Mouse (Mus musculus) activated CD4-positive, CD25-positive, alpha-beta regulatory T cell, adult 9 weeks (primary cell): Measurements from ENCODE around the gene Rnf227. TPM values are rescaled to one million over a fixed set of nuclear protein-coding genes. Genes with fewer than 3 reads are reported as not detected.

ENCODE experiments used
- polyA plus RNA-seq: library from polyadenylated mRNA; unstranded; fragments of 100-300 nt; shearing (Covaris generic); gene quantifications from one replicate; pipeline ENCODE4 v1.2.1, GENCODE M21; 2017

Rnf227 gene
- 3.5 TPM for polyA plus RNA-seq

GRCm38 (mm10) chr11:69340161-69341131 lies at the start of gene Rnf227:
Rnf227 (plus strand) TSS chr11:69340461.

DNA sequence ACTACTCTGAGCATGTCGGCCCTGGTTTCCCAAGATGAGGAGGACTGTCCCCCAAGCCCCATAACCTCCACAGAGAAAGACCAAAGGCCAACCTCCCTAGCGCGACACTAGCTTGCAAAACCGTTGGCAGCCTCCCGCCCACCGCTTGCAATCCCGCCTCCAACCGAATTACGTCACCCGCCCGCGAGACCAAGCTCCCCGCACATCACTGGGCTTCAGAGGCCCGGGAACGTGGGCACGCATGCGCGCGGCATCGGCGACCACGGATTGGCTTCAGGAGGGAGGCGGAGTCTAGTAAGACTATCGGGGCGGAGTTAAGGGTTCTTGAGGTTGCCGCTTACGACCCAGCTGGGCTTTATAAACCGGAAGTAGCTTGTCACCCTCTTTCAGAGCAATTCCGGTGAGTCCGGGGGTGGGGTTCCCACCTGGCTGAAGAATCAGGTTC lies 16.6 kb upstream of the Rnf227 start, which contains the start of the genes Cntrob and Trappc1:
Gene Cntrob, minus strand, starts transcription at position 109 of the 445 bp plus-strand sequence.
Gene Trappc1, plus strand, starts transcription at position 314 of the 445 bp plus-strand sequence.

DNA sequence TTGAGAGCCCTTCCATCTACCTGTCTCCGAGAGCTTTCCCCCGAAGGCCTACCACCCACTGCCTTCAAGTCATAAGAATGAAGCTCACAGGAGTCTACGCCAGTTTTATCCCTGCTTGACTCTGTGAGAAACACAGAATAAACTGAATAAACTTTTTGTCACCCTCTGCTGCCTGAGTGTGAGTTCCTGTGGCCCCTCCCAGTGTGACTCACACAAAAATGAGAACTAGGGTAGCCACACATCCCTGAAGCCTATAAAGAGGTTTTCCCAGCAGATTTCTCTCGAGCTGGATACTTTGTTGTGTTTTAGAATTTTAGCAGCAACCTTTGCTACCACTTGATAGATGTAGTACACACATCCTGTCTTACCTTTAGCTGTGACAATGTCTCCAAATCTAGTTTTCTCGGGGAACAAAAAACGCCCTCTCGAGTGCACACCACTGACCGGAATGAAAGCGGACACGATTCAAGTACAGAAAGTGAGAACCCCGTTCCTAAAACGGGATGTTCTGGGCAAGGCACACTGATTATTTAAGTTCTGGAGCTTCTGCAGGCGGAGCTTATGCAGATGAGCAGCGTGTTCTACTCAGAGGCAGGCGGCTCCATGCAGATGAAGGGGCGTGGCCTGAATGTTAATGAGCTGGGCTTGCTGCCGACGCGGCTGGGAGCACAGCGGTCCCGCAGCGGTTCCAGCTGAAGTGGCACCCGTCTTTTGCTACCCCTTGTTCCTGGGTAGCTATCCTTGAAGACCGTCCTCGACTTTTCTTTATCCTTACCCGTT lies 14.4 kb upstream of the Rnf227 start, which contains the start of gene Kcnab3:
Gene Kcnab3, plus strand, starts transcription at position 631 of the 780 bp plus-strand sequence.

GRCm38 (mm10) chr11:69369215-69369989 lies 29.1 kb downstream of the Rnf227 start, which contains the start of gene Chd3:
Chd3 (minus strand) TSS chr11:69369406.

Other genes starting within 250 kb of the Rnf227 start
- 10.8 TPM for gene Per1, start 245.2 kb upstream of the Rnf227 start, polyA plus RNA-seq
- gene Hes7, start 220.1 kb upstream of the Rnf227 start, polyA plus RNA-seq, result not detected
- not detected for gene 9130213A22Rik, start 217.9 kb upstream of the Rnf227 start, polyA plus RNA-seq
- 0.09 TPM for gene Aloxe3, start 214.6 kb upstream of the Rnf227 start, polyA plus RNA-seq
- not detected for gene Alox12b, start 183.5 kb upstream of the Rnf227 start, polyA plus RNA-seq
- 8.6 TPM for gene Alox8, start 142.6 kb upstream of the Rnf227 start, polyA plus RNA-seq
- gene Gucy2e, start 103.4 kb upstream of the Rnf227 start, polyA plus RNA-seq, result 0.32 TPM
- 14.7 TPM for gene Cntrob, start 16.7 kb upstream of the Rnf227 start, polyA plus RNA-seq
- gene Trappc1, start 16.5 kb upstream of the Rnf227 start, polyA plus RNA-seq, result 100 TPM
- gene Kcnab3, start 14.2 kb upstream of the Rnf227 start, polyA plus RNA-seq, result 1.7 TPM
- 100 TPM for gene Chd3, start 28.9 kb downstream of the Rnf227 start, polyA plus RNA-seq
- 130 TPM for gene Naa38, start 55.0 kb downstream of the Rnf227 start, polyA plus RNA-seq
- gene Cyb5d1, start 55.2 kb downstream of the Rnf227 start, polyA plus RNA-seq, result 35.8 TPM
- 0.42 TPM for gene Tmem88, start 57.8 kb downstream of the Rnf227 start, polyA plus RNA-seq
- gene Kdm6b, start 73.2 kb downstream of the Rnf227 start, polyA plus RNA-seq, result 3.9 TPM
- not detected for gene Dnah2, start 208.6 kb downstream of the Rnf227 start, polyA plus RNA-seq
- gene Efnb3, start 219.7 kb downstream of the Rnf227 start, polyA plus RNA-seq, result 0.50 TPM
- gene Wrap53, start 239.8 kb downstream of the Rnf227 start, polyA plus RNA-seq, result 34.5 TPM
- gene Trp53, start 239.9 kb downstream of the Rnf227 start, polyA plus RNA-seq, result 251 TPM